Mouse (Mus musculus): ENCODE results near the gene Emcn. TPM values are rescaled to one million over a fixed set of nuclear protein-coding genes. Genes with fewer than 3 reads are reported as not detected.

Emcn gene
- total and polyA plus RNA-seq, 2 experiments from 2014 or later, result 7.1 to 8.7 TPM

GRCm38 (mm10) chr3:137465953-137466352, 125.1 kb downstream of the Emcn start:
- DNase-seq (ENCODE audit: low spot score), result peak; percentile 52
- WGBS, result 44% methylated on average over 4 of the region's 4 CpGs

GRCm38 (mm10) chr3:137466766-137467165, 125.9 kb downstream of the Emcn start:
- Histone ChIP-seq H3K27me3 (ENCODE audit: insufficient read depth, low read length) (no peaks in the 10 kb centered on the region), H3K27ac (no peak overlapping the region), H3K9ac (replicated peaks; ENCODE audit: low read length) (no peak overlapping the region), H3K9me3 (ENCODE audit: low read length) (no peaks in the 10 kb centered on the region), H3K4me1 (ENCODE audit: insufficient read depth, low read length) (no peaks in the 10 kb centered on the region), H3K4me3 (ENCODE audit: low read length) (no peak overlapping the region), H3K36me3 (ENCODE audit: insufficient read depth, low read length) (no peaks in the 10 kb centered on the region), H3K4me2 (ENCODE audit: low read depth, low read length) (no peak overlapping the region)
- no peak for ATAC-seq
- DNase-seq (ENCODE audit: low spot score), result no peak
- WGBS, result 81% methylated on average over 4 of the region's 4 CpGs
- no peak for TF ChIP-seq CTCF (IDR thresholded peaks at IDR 0.05; ENCODE audit: low read depth)

More at GRCm38 (mm10) chr3:137465953-137466352, 125.1 kb downstream of the Emcn start:
- Histone ChIP-seq H3K4me3 (ENCODE audit: low read length) (no peak overlapping the region), H3K27ac (no peak overlapping the region), H3K4me1 (ENCODE audit: insufficient read depth, low read length) (no peaks in the 10 kb centered on the region), H3K36me3 (ENCODE audit: insufficient read depth, low read length) (no peaks in the 10 kb centered on the region), H3K9me3 (ENCODE audit: low read length) (no peaks in the 10 kb centered on the region), H3K4me2 (ENCODE audit: low read depth, low read length) (no peak overlapping the region), H3K9ac (replicated peaks; ENCODE audit: low read length) (no peak overlapping the region), H3K27me3 (ENCODE audit: insufficient read depth, low read length) (no peaks in the 10 kb centered on the region)
- ATAC-seq, result peak; percentile 61; the same call in 1 of the 2 replicates
- no peak for TF ChIP-seq CTCF (IDR thresholded peaks at IDR 0.05; ENCODE audit: low read depth)

- ATAC-seq, result no peak
- H3K4me1 ChIP-seq (ENCODE audit: insufficient read depth, low read length), result no peaks in the 10 kb centered on the region
These were observed 126.5 kb downstream of the Emcn start for GRCm38 (mm10) chr3:137467386-137467785.

GRCm38 (mm10) chr3:137472145-137472544, 131.3 kb downstream of the Emcn start:
- no peaks in the 10 kb centered on the region for H3K27me3 ChIP-seq (ENCODE audit: insufficient read depth, low read length)
- WGBS, result 76% methylated on average over 1 of the region's 1 CpGs

More at GRCm38 (mm10) chr3:137467386-137467785, 126.5 kb downstream of the Emcn start:
- 91% methylated on average over 1 of the region's 1 CpGs for WGBS
- H3K36me3 ChIP-seq (ENCODE audit: insufficient read depth, low read length), result no peaks in the 10 kb centered on the region
- H3K9me3 ChIP-seq (ENCODE audit: low read length), result no peaks in the 10 kb centered on the region
- no peak overlapping the region for H3K4me2 ChIP-seq (ENCODE audit: low read depth, low read length)
- no peak for DNase-seq (ENCODE audit: low spot score)
- no peak overlapping the region for H3K9ac ChIP-seq (replicated peaks; ENCODE audit: low read length)
- no peak for TF ChIP-seq CTCF (IDR thresholded peaks at IDR 0.05; ENCODE audit: low read depth)
- no peaks in the 10 kb centered on the region for H3K27me3 ChIP-seq (ENCODE audit: insufficient read depth, low read length)
- no peak overlapping the region for H3K27ac ChIP-seq
- no peak overlapping the region for H3K4me3 ChIP-seq (ENCODE audit: low read length)

GRCm38 (mm10) chr3:137479761-137480339, 139.0 kb downstream of the Emcn start:
- no peaks in the 10 kb centered on the region for H3K4me1 ChIP-seq (ENCODE audit: insufficient read depth, low read length)
- no peak overlapping the region for H3K9ac ChIP-seq (replicated peaks; ENCODE audit: low read length)
- H3K9me3 ChIP-seq (ENCODE audit: low read length), result no peaks in the 10 kb centered on the region
- no peak overlapping the region for H3K27ac ChIP-seq
- no peaks in the 10 kb centered on the region for H3K36me3 ChIP-seq (ENCODE audit: insufficient read depth, low read length)
- H3K4me3 ChIP-seq (ENCODE audit: low read length), result no peak overlapping the region
- TF ChIP-seq CTCF (IDR thresholded peaks at IDR 0.05; ENCODE audit: low read depth), result no peak
- no peak for ATAC-seq
- no peaks in the 10 kb centered on the region for H3K27me3 ChIP-seq (ENCODE audit: insufficient read depth, low read length)
- DNase-seq (ENCODE audit: low spot score), result peak; percentile 42
- no peak overlapping the region for H3K4me2 ChIP-seq (ENCODE audit: low read depth, low read length)
- 32% methylated on average over 7 of the region's 7 CpGs for WGBS

More at GRCm38 (mm10) chr3:137472145-137472544, 131.3 kb downstream of the Emcn start:
- Histone ChIP-seq H3K4me3 (ENCODE audit: low read length) (no peak overlapping the region), H3K4me1 (ENCODE audit: insufficient read depth, low read length) (no peaks in the 10 kb centered on the region), H3K9ac (replicated peaks; ENCODE audit: low read length) (no peak overlapping the region), H3K27ac (no peak overlapping the region), H3K36me3 (ENCODE audit: insufficient read depth, low read length) (no peaks in the 10 kb centered on the region), H3K9me3 (ENCODE audit: low read length) (no peaks in the 10 kb centered on the region), H3K4me2 (ENCODE audit: low read depth, low read length) (no peak overlapping the region)
- no peak for TF ChIP-seq CTCF (IDR thresholded peaks at IDR 0.05; ENCODE audit: low read depth)
- DNase-seq (ENCODE audit: low spot score) (no peak), ATAC-seq (no peak)

GRCm38 (mm10) chr3:137481157-137481556, 140.3 kb downstream of the Emcn start:
- Histone ChIP-seq H3K4me3 (ENCODE audit: low read length) (no peak overlapping the region), H3K27ac (no peak overlapping the region), H3K9me3 (ENCODE audit: low read length) (no peaks in the 10 kb centered on the region), H3K4me2 (ENCODE audit: low read depth, low read length) (no peak overlapping the region), H3K9ac (replicated peaks; ENCODE audit: low read length) (no peak overlapping the region), H3K36me3 (ENCODE audit: insufficient read depth, low read length) (no peaks in the 10 kb centered on the region), H3K4me1 (ENCODE audit: insufficient read depth, low read length) (no peaks in the 10 kb centered on the region), H3K27me3 (ENCODE audit: insufficient read depth, low read length) (no peaks in the 10 kb centered on the region)
- ATAC-seq, result no peak
- DNase-seq (ENCODE audit: low spot score), result no peak
- TF ChIP-seq CTCF (IDR thresholded peaks at IDR 0.05; ENCODE audit: low read depth), result no peak

Data from hindbrain, postnatal 0 days (tissue).